Mouse (Mus musculus): Measurements from ENCODE around the gene Elmsan1.

Gene Elmsan1

DNA sequence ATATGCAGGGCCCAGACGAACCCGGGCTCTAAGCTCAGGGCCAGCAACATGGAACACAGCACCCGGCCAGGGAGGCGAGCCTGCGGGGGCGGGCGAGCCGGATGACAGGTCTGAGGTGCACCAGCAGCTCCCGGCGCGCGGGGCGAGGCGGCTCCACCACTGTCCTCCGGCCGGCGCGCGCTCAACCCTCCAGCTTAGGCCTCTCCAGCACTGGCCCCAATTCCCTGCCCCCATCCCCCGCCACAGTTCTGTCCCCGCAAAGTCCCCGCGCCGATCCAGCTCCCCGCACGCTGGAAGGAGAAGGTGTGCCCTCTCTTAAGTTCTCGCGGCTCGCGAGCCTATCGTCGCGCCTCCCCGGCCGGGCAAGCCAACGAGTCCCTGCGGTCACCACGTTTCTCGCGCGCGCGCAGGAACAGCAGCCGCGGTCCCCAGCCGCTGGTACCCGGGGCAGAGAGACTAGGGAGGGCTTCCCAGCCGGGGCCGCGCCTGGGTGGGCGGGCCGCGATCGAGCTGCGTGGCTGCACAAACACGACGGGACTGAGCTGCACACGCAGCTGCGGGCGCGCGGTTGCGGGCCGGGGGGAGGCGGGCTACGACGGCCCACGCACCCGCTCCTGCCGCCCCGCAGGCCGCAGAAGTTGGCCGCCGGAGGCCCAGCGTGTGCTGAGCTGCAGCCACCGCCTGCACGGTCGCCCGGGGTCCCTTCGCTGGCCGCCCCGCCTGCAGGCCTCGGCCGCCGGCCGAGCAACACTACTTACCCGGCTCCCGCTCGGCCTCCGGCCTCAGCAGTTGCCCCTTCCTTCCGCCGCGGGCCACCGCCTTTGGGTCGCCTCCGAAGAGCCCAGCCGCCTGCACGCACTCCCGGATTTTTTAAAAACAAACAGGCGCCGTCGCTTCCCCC, 25.7 kb downstream of the Elmsan1 start:
- DNase-seq, result peak; percentile 85

DNA sequence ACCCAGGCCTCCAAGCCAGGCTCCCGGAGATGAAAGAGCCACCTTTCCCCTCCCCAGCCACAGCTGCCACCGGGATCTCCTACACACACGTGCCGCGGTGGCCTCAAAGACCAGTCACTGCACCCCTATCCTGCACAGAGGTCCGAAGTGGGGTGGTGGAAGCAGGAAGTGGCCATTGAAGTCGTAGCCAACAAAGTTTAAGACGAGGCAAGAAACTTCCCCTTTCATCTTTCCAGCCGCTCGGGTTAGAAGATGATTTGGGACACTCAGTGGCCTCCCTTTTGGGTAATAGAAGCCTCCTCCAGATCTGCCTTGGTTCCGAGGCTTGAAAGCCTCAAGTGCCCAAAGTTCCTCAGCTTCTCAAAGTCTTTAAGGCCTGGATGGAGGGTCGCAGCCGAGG, 26.4 kb downstream of the Elmsan1 start:
- peak in 1 of 2 experiments; percentile 47 for DNase-seq

GRCm38 (mm10) chr12:84191770-84192169, 26.9 kb downstream of the Elmsan1 start:
- DNase-seq, result no peak

- no peak for DNase-seq
Observed at GRCm38 (mm10) chr12:84191190-84191589, 27.5 kb downstream of the Elmsan1 start.

DNA sequence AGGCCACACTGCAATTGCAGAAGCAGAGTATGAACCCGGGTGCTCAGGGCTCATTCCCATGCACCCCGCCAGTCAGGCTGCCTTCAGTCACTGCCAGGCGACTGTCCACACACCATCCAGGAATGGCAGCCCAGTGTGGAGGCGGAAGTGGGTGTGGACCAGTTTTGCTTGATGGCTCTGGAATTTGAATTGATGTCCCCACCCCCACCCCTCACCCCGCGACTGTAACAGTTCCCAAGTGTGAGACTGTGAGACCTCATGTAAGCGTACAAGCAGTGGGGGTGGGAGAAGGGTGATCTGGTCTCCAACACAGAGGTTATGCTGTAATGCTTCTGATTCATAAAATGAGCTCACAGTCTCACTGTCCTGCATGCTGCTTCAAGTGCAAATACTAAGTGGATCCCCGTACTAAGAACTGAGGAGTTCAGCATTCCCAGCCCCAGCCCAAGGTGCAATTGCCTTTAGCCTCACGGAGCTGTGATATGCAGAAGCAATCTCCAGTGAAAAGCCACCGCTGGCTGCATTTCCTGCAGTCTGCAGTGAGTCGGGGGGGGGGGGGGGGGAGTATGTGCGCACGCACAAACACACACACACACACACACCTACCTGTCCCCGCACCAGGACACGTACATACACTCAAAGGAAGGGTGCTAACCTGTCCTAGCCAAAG, 28.4 kb downstream of the Elmsan1 start:
- peak in 1 of 2 experiments; percentile 74 for DNase-seq

GRCm38 (mm10) chr12:84188881-84189444, 29.7 kb downstream of the Elmsan1 start:
- no peak for DNase-seq

DNA sequence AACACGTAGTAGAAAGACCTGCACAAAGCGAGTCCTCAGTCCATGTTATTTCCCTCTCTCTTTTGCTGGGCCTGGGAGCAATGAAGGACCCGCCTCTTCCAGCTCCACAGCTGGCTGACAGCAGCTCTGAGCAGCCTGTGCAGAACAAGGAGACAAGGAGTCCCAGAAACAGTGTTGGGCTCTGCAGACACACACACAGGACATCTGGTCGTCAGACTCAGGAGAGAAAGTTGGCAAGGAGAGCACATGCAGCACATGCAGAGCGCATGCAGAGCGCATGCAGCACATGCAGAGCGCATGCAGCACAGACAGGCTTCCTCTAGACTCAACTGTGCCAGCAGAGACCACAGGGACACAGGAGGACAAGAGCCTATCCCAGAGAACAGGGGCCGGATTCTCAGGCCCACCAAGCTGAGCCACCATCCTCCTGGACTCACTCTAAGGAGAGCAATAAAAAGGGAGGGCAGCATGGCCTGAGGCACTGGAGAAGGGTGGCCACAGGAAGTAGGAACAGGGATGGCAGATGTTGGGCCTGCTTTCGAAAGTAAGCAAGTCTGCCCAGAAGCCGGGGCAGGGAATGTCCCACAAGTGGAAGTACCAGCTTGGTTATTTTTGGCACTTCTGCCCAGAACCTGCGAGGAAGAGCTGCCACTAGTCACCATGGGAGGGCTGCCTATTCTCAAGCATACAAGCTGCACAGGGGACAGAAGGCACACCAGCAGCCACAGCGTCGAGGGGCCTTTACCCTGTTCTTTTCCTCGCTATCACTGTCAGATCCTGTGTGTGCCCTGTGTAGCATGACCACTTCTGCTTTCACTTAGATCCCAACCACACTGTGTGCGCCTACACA, 30.7 kb downstream of the Elmsan1 start:
- peak in 1 of 2 experiments; percentile 68 for DNase-seq

- DNase-seq, result peak; percentile 80 to 91
Observed at GRCm38 (mm10) chr12:84186950-84187349, 31.7 kb downstream of the Elmsan1 start.

DNA sequence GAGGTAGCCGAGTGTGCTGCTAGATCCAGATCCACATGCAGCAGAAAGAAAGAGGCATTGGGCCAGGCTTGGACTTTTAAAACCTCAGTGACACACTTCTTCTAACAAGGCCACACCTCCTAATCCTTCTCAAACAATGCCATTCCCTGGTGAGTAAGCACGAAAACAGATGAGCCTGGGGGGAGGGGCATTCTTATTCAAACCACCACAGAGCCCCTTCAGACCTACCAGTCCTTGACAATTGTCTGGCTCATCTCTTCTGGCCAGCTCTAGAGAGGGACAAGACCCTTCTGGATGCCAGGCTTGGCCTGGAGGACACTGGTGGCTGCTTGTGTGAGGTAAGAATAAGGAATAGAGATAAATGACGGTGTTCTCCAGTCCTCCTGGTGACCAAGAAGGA, 32.1 kb downstream of the Elmsan1 start:
- DNase-seq, result no peak

DNA sequence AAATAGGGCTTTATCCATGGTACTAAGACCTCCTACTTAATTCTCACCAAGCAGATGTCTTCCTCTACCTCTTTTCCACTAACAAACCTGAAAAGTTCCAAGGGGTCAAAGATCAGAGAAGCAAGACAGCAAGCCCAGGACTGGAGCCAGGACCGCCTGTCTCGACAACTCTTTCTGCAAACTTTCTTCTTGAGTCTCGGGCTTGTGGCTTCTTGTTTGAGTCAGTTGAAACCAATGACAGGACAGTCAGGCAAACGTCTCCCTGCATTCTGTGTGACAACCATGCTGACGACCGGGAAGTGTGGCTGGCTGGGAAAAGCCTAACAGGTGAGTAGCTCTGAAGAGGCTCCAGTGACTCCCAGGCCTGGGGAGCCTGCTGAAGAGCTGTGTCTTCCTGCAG, 33.1 kb downstream of the Elmsan1 start:
- no peak for DNase-seq

GRCm38 (mm10) chr12:84184979-84185378, 33.7 kb downstream of the Elmsan1 start:
- DNase-seq, result no peak

- DNase-seq, result no peak
Observed at GRCm38 (mm10) chr12:84181999-84182398, 36.7 kb downstream of the Elmsan1 start.

DNA sequence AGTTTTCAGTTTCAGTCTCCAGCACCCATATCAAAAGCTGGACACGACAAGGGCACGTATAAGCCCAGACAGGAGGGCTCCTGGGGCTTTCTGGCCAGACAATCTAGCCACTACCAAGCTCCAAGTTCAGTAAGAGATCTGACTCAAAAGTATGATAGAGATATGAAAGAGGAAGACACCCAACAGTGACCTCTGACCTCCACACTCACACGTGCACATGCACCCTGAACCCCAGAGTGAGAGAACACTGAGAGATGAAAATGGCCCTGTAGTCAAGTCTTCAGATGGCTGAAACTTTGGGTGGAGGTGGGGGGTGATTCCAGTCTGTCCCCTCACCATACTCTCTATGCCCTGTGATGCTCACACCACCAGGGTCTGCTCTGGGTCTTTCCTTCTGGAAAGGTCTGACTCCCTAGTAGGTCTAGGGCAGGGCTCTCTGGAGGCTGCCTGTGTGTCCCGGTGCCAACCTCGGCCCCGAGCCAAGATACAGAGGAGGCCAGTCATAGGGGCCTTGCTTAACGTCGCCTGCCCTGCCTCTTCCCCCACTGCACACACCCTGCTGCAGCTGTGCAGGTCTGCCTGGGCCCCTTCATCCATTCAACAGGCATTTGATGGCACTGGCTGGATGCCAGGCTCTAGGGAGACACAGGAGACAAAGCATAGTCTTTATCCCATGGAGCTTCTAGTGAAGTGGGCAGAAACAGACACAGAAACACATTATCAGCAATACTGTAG, 37.8 kb downstream of the Elmsan1 start:
- peak; percentile 85 to 93 for DNase-seq

- DNase-seq, result no peak
Observed at GRCm38 (mm10) chr12:84180090-84180489, 38.6 kb downstream of the Elmsan1 start.

- DNase-seq, result no peak
Observed at GRCm38 (mm10) chr12:84178652-84179445, 39.8 kb downstream of the Elmsan1 start.

DNA sequence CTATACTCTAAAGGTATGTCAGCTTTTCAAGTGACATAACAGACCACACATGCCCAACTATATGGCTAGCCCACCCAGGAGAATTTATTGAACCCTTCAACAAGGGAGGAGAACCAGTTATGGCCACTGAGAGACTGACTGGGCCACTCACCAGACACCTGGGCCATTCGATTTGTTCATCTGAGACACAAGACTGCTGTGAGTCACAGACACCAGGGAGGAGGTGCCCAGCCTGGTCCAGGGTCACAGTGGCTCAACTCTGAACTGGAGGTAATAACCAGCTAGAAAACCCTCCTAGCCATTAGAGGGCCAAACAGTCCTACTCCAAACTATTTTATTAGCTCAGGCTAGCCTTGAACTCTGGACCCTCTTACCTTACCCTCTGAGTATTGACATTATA, 40.6 kb downstream of the Elmsan1 start:
- no peak for DNase-seq

DNA sequence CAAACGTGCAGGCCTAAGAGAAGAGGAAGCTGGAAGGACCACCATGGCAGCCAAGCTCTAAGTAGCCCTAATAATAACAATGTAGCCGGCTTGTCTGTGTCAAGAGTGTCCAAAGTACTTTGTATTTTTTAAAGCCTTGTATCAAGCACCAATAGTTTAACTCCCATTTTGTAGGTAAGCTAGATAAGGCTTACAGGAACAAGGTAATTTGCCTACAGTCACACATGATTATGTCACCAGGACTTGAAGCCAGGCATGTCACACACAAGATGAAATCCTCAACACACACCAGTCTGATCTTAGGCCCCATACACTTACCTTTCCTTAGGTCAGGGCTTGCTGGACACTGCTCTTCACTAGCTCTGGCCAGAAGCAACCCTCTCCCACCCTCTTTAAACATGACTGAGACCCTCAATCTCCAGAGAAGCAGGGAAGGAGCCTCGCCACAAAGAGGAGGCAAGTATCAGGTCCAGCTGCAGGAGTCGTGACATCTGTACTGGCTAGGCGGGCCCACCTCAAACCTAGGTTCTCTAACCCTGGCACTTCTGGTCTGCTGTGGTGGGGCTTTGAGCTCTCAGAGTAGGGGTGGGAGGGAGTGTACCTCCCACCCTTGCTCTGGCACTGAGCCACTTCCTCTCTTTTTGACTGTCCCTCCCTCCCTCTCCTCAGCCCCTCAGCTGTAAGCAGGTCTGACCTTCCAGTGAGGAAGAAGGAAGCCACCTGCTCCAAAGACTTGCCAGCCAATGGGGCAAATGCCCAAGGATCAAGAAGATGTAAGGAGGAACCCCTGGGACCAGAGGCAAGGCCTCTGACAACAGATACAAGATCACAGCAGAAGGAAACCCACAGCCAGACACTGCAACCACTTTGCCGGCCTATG, 41.6 kb downstream of the Elmsan1 start:
- DNase-seq, result peak in 1 of 2 experiments; percentile 47

- peak; percentile 44 to 49 for DNase-seq
Observed at GRCm38 (mm10) chr12:84176126-84176769, 42.4 kb downstream of the Elmsan1 start.

- DNase-seq, result peak; percentile 91 to 94
Observed at GRCm38 (mm10) chr12:84175659-84176061, 43.0 kb downstream of the Elmsan1 start.

GRCm38 (mm10) chr12:84174871-84175270, 43.8 kb downstream of the Elmsan1 start:
- DNase-seq, result peak; percentile 88 to 91
